Mouse (Mus musculus): ENCODE results near the gene Tmem223. TPM values are rescaled to one million over a fixed set of nuclear protein-coding genes. Genes with fewer than 3 reads are reported as not detected.

The Tmem223 gene
- polyA plus RNA-seq, 1 experiment from 2014 or later: 276 TPM

Small RNAs within 50 kb of the gene (microRNA-seq; reads per million reads assigned to microRNA genes)
- gene Mir6992: not detected

Other genes starting within 250 kb of the Tmem223 start
- 8.6 and 10.4 TPM in 2 replicates for gene Slc22a8, start 179.7 kb upstream of the Tmem223 start, polyA plus RNA-seq (2021; fragmentation: Nextera tagmentation)
- gene Slc22a6, start 153.0 kb upstream of the Tmem223 start, polyA plus RNA-seq (2021; fragmentation: Nextera tagmentation): 0.43 and 1.1 TPM in 2 replicates
- gene Chrm1, start 107.2 kb upstream of the Tmem223 start, polyA plus RNA-seq (2021; fragmentation: Nextera tagmentation): 58.8 and 86.9 TPM in 2 replicates
- gene Slc3a2, start 47.6 kb upstream of the Tmem223 start, polyA plus RNA-seq (2021; fragmentation: Nextera tagmentation): 194 and 203 TPM in 2 replicates
- 60.1 and 61.7 TPM in 2 replicates for gene Wdr74, start 35.2 kb upstream of the Tmem223 start, polyA plus RNA-seq (2021; fragmentation: Nextera tagmentation)
- gene 1700092M07Rik, start 30.3 kb upstream of the Tmem223 start, polyA plus RNA-seq (2021; fragmentation: Nextera tagmentation): 0.38 TPM in 1 of 2 replicates, not detected in the other
- 27.4 and 27.8 TPM in 2 replicates for gene Stx5a, start 29.6 kb upstream of the Tmem223 start, polyA plus RNA-seq (2021; fragmentation: Nextera tagmentation)
- gene Nxf1, start 13.9 kb upstream of the Tmem223 start, polyA plus RNA-seq (2021; fragmentation: Nextera tagmentation): 29.6 and 30.3 TPM in 2 replicates
- gene Tmem179b, start 3.5 kb downstream of the Tmem223 start, polyA plus RNA-seq (2021; fragmentation: Nextera tagmentation): 34.5 and 40.0 TPM in 2 replicates
- gene Taf6l, start 15.4 kb downstream of the Tmem223 start, polyA plus RNA-seq (2021; fragmentation: Nextera tagmentation): 14.4 and 16.9 TPM in 2 replicates
- 237 and 259 TPM in 2 replicates for gene Polr2g, start 27.6 kb downstream of the Tmem223 start, polyA plus RNA-seq (2021; fragmentation: Nextera tagmentation)
- gene Zbtb3, start 31.6 kb downstream of the Tmem223 start, polyA plus RNA-seq (2021; fragmentation: Nextera tagmentation): 1.8 and 2.2 TPM in 2 replicates
- 16.3 and 23.9 TPM in 2 replicates for gene Ttc9c, start 48.3 kb downstream of the Tmem223 start, polyA plus RNA-seq (2021; fragmentation: Nextera tagmentation)
- 6.1 and 6.8 TPM in 2 replicates for gene Hnrnpul2, start 49.0 kb downstream of the Tmem223 start, polyA plus RNA-seq (2021; fragmentation: Nextera tagmentation)
- gene AC129217.1, start 58.8 kb downstream of the Tmem223 start, polyA plus RNA-seq (2021; fragmentation: Nextera tagmentation): not detected in 2 replicates
- 90.2 and 97.4 TPM in 2 replicates for gene Bscl2, start 66.5 kb downstream of the Tmem223 start, polyA plus RNA-seq (2021; fragmentation: Nextera tagmentation)
- 238 and 326 TPM in 2 replicates for gene Gng3, start 68.2 kb downstream of the Tmem223 start, polyA plus RNA-seq (2021; fragmentation: Nextera tagmentation)
- gene Lrrn4cl, start 79.8 kb downstream of the Tmem223 start, polyA plus RNA-seq (2021; fragmentation: Nextera tagmentation): 0.16 and 0.25 TPM in 2 replicates
- gene Ubxn1, start 100.5 kb downstream of the Tmem223 start, polyA plus RNA-seq (2021; fragmentation: Nextera tagmentation): 153 and 176 TPM in 2 replicates
- 71.6 and 77.0 TPM in 2 replicates for gene Uqcc3, start 109.9 kb downstream of the Tmem223 start, polyA plus RNA-seq (2021; fragmentation: Nextera tagmentation)
- 3.7 and 5.7 TPM in 2 replicates for gene Lbhd1, start 112.7 kb downstream of the Tmem223 start, polyA plus RNA-seq (2021; fragmentation: Nextera tagmentation)
- gene Gm49403, start 112.9 kb downstream of the Tmem223 start, polyA plus RNA-seq (2021; fragmentation: Nextera tagmentation): not detected in 2 replicates
- gene 1810009A15Rik, start 117.9 kb downstream of the Tmem223 start, polyA plus RNA-seq (2021; fragmentation: Nextera tagmentation): 77.9 and 90.8 TPM in 2 replicates
- gene Gm49416, start 117.9 kb downstream of the Tmem223 start, polyA plus RNA-seq (2021; fragmentation: Nextera tagmentation): 4.9 and 10.5 TPM in 2 replicates
- gene Ints5, start 122.0 kb downstream of the Tmem223 start, polyA plus RNA-seq (2021; fragmentation: Nextera tagmentation): 6.6 and 8.1 TPM in 2 replicates
- gene Ganab, start 127.1 kb downstream of the Tmem223 start, polyA plus RNA-seq (2021; fragmentation: Nextera tagmentation): 20.4 and 22.5 TPM in 2 replicates
- gene B3gat3, start 149.4 kb downstream of the Tmem223 start, polyA plus RNA-seq (2021; fragmentation: Nextera tagmentation): 45.2 and 47.5 TPM in 2 replicates
- 5.4 and 6.3 TPM in 2 replicates for gene Rom1, start 158.4 kb downstream of the Tmem223 start, polyA plus RNA-seq (2021; fragmentation: Nextera tagmentation)
- 3.5 and 4.0 TPM in 2 replicates for gene Eml3, start 158.6 kb downstream of the Tmem223 start, polyA plus RNA-seq (2021; fragmentation: Nextera tagmentation)
- gene Mta2, start 170.9 kb downstream of the Tmem223 start, polyA plus RNA-seq (2021; fragmentation: Nextera tagmentation): 22.3 and 23.3 TPM in 2 replicates
- gene Tut1, start 182.9 kb downstream of the Tmem223 start, polyA plus RNA-seq (2021; fragmentation: Nextera tagmentation): 10.4 and 11.1 TPM in 2 replicates
- gene Eef1g, start 196.0 kb downstream of the Tmem223 start, polyA plus RNA-seq (2021; fragmentation: Nextera tagmentation): 400 and 450 TPM in 2 replicates
- 5.6 and 7.2 TPM in 2 replicates for gene Ahnak, start 218.3 kb downstream of the Tmem223 start, polyA plus RNA-seq (2021; fragmentation: Nextera tagmentation)

Data from layer of hippocampus, adult 6 months (tissue).